Mouse (Mus musculus): ENCODE measurements around the gene Ap5m1.

GRCm38 (mm10) chr14:49128544-49129263, 62.8 kb downstream of the Ap5m1 start:
- TF ChIP-seq EP300 (IDR thresholded peaks at IDR 0.05; ENCODE audit: low read depth in 1 of 2, low read length in 2 of 2) (no peak), GATA1 (IDR thresholded peaks at IDR 0.05; ENCODE audit: low read depth, low read length) (no peak), CHD2 (IDR thresholded peaks at IDR 0.05; ENCODE audit: low read length) (no peak), ZKSCAN1 (IDR thresholded peaks at IDR 0.05; ENCODE audit: low read depth, low read length) (no peak), CTCF (IDR thresholded peaks at IDR 0.05 in 2 of 3, conservative IDR thresholded peaks at IDR 0.05 in 1 of 3; ENCODE audit: control insufficient read depth in 1 of 3, insufficient read depth in 1 of 3, low read depth in 2 of 3, low read length in 3 of 3, poor library complexity in 1 of 3, severe bottlenecking in 1 of 3) (no peak), TAL1 (IDR thresholded peaks at IDR 0.05; ENCODE audit: low read length) (no peak), E2F4 (IDR thresholded peaks at IDR 0.05; ENCODE audit: borderline replicate concordance, low read depth, low read length) (no peak), NELFE (IDR thresholded peaks at IDR 0.05; ENCODE audit: low read depth, low read length) (no peak), TCF12 (IDR thresholded peaks at IDR 0.05; ENCODE audit: low read depth, low read length) (no peak), POLR2A (IDR thresholded peaks at IDR 0.05; ENCODE audit: control insufficient read depth in 1 of 2, insufficient read depth in 1 of 2, low read depth in 1 of 2, low read length in 2 of 2, poor library complexity in 1 of 2) (no peak), MYB (IDR thresholded peaks at IDR 0.05; ENCODE audit: low read depth, low read length) (no peak), ETS1 (IDR thresholded peaks at IDR 0.05; ENCODE audit: low read depth, low read length) (no peak), USF1 (IDR thresholded peaks at IDR 0.05; ENCODE audit: low read depth, low read length) (no peak)
